Mouse (Mus musculus) megakaryocyte, embryonic 14.5 days (primary cell): ENCODE measurements at regions not wholly inside any gene's neighbourhood (a gene's known extent, or its start where the extent isn't known, plus 50 kb on each side); places are given as distances from the start of the nearest gene placed in this dataset.
"Not testable (repeated sequence)": the region's sequence is repeated elsewhere in the genome, so short reads cannot be mapped to it uniquely, and the experiment has no call there.

Source experiments
- H3K27me3 ChIP-seq: replicated peaks from 2 replicates; pipeline ENCODE3; 2012; ENCODE audit warnings: inconsistent platforms
- H3K36me3 ChIP-seq: replicated peaks from 2 replicates; pipeline ENCODE3; 2012; ENCODE audit warnings: low read length, inconsistent platforms, mixed read lengths
- H3K4me1 ChIP-seq: 2 replicates; pipeline ENCODE4 v1.6.1; 2012; ENCODE audit warnings: inconsistent platforms
- H3K4me3 ChIP-seq: replicated peaks from 2 replicates; pipeline ENCODE3; 2012; ENCODE audit warnings: moderate library complexity, mild to moderate bottlenecking, inconsistent platforms
- H3K9me3 ChIP-seq: 2 replicates; pipeline ENCODE4 v1.6.1; 2012; ENCODE audit warnings: inconsistent platforms
- FLI1 ChIP-seq: IDR thresholded peaks from 2 replicates; pipeline ENCODE4 v1.6.1; 2012; ENCODE audit warnings: low read length, inconsistent platforms, mixed read lengths
- GATA1 ChIP-seq: IDR thresholded peaks from 3 replicates; pipeline ENCODE4 v1.6.1; 2012; ENCODE audit warnings: mixed read lengths, low read length, inconsistent platforms, borderline replicate concordance

GRCm38 (mm10) chr2:39325715-39326493, 99.7 kb upstream of the Ppp6c start:
- Histone ChIP-seq H3K27me3 (no peaks in the 10 kb centered on the region), H3K36me3 (peaks cover 2% of the 10 kb centered on the region), H3K9me3 (peaks cover 7% of the 10 kb centered on the region), H3K4me3 (peak overlapping the region; percentile 87), H3K4me1 (peaks cover 33% of the 10 kb centered on the region)
- TF ChIP-seq GATA1: no peak
- no peak for TF ChIP-seq FLI1

DNA sequence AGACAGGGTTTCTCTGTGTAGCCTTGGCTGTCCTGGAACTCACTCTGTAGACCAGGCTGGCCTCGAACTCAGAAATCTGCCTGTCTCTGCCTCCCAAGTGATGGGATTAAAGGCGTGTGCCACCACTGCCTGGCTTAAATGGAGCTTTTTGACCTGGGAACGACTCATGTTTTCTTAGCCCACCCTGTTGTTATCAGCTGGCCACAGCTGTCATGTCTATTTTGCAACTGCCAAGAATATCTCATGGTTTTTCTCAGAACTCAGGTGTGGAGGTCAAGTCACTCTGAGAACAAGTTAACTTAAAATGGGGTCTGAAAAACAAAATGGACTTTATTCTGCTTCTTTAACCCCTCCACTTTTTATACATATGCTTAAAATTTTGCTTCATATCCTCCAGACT, 98.9 kb upstream of the Ppp6c start:
- H3K4me1 ChIP-seq: peaks cover 33% of the 10 kb centered on the region
- not testable (repeated sequence) for H3K27me3 ChIP-seq, H3K36me3 ChIP-seq, H3K9me3 ChIP-seq
- H3K4me3 ChIP-seq: peak overlapping the region; percentile 87

- peaks cover 9% of the 10 kb centered on the region for H3K36me3 ChIP-seq
- H3K4me3 ChIP-seq: no peak overlapping the region
- H3K27me3 ChIP-seq: no peaks in the 10 kb centered on the region
- peaks cover 29% of the 10 kb centered on the region for H3K4me1 ChIP-seq
- peaks cover 31% of the 10 kb centered on the region for H3K9me3 ChIP-seq
- TF ChIP-seq FLI1: no peak
- no peak for TF ChIP-seq GATA1
These were observed 73.6 kb upstream of the Ppp6c start for GRCm38 (mm10) chr2:39299798-39300382.

- TF ChIP-seq FLI1 (no peak), GATA1 (no peak)
- Histone ChIP-seq H3K36me3 (peaks cover 7% of the 10 kb centered on the region), H3K27me3 (no peaks in the 10 kb centered on the region), H3K9me3 (peaks cover 25% of the 10 kb centered on the region), H3K4me1 (peaks cover 29% of the 10 kb centered on the region), H3K4me3 (peak overlapping the region; percentile 24)
These were observed 73.0 kb upstream of the Ppp6c start for GRCm38 (mm10) chr2:39299290-39299689.

- no peak for TF ChIP-seq FLI1
- TF ChIP-seq GATA1: no peak
- no peaks in the 10 kb centered on the region for H3K27me3 ChIP-seq
- peaks cover 28% of the 10 kb centered on the region for H3K4me1 ChIP-seq
- no peaks in the 10 kb centered on the region for H3K36me3 ChIP-seq
- no peaks in the 10 kb centered on the region for H3K9me3 ChIP-seq
- H3K4me3 ChIP-seq: no peak overlapping the region
These were observed 69.2 kb upstream of the Ppp6c start for GRCm38 (mm10) chr2:39295435-39295834.

DNA sequence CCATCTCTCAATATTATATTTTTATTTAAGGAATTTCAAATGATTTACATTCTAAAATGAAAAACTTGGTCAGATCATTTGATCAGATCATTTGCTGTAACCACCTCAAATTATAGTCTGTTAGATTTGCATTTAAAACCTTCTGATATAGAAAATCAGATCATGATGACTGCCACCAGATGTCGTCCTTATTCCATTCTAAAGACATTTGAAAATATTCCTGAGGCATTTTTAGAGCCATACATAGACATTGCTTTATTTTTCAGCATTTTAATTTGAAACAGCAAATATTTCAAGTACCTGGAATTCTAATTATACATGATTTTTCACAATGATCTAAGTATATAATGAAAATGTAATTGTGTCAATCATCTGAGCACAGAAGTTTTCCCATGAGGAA, 52.0 kb upstream of the Ppp6c start:
- no peaks in the 10 kb centered on the region for H3K9me3 ChIP-seq
- no peaks in the 10 kb centered on the region for H3K36me3 ChIP-seq
- H3K4me3 ChIP-seq: no peak overlapping the region
- no peak for TF ChIP-seq GATA1
- TF ChIP-seq FLI1: no peak
- peaks cover 25% of the 10 kb centered on the region for H3K4me1 ChIP-seq
- no peaks in the 10 kb centered on the region for H3K27me3 ChIP-seq
